Mouse (Mus musculus) MEL (cell line): ENCODE results near the gene Pfkfb3.

ENCODE experiments used
- CHD1 ChIP-seq: IDR thresholded peaks from 2 replicates; pipeline ENCODE4 v1.6.1; 2012; ENCODE audit warnings: low read depth, mild to moderate bottlenecking, inconsistent platforms, low read length, improper control_type of control experiment
- CTCF ChIP-seq, 3 experiments: IDR thresholded peaks in 2 of 3; conservative IDR thresholded peaks in 1 of 3; 2 replicates each; pipeline ENCODE4 v1.5.1; 2011 to 2012; ENCODE audit warnings: low read length in 3 of 3, low read depth in 2 of 3, mild to moderate bottlenecking in 2 of 3, improper control_type of control experiment in 1 of 3, inconsistent platforms in 1 of 3, mixed read lengths in 1 of 3, moderate library complexity in 1 of 3; ENCODE audit not compliant: control insufficient read depth in 1 of 3, insufficient read depth in 1 of 3, poor library complexity in 1 of 3, severe bottlenecking in 1 of 3
- E2F4 ChIP-seq: IDR thresholded peaks from 2 replicates; pipeline ENCODE4 v1.6.1; 2011; ENCODE audit warnings: low read depth, low read length, improper control_type of control experiment, borderline replicate concordance
- HCFC1 ChIP-seq: IDR thresholded peaks from 2 replicates; pipeline ENCODE4 v1.6.1; 2012; ENCODE audit warnings: low read depth, mild to moderate bottlenecking, inconsistent platforms, low read length, improper control_type of control experiment, moderate library complexity
- MAFK ChIP-seq: IDR thresholded peaks from 2 replicates; pipeline ENCODE4 v1.6.1; 2011; ENCODE audit warnings: low read depth, mild to moderate bottlenecking, low read length, improper control_type of control experiment, borderline replicate concordance
- MYC ChIP-seq: IDR thresholded peaks from 2 replicates; pipeline ENCODE4 v1.6.1; 2011; ENCODE audit warnings: low read depth, mild to moderate bottlenecking, low read length, improper control_type of control experiment, moderate library complexity
- SIN3A ChIP-seq: IDR thresholded peaks from 2 replicates; pipeline ENCODE4 v1.6.1; 2012; ENCODE audit warnings: low read length, improper control_type of control experiment, inconsistent platforms
- SMC3 ChIP-seq: IDR thresholded peaks from 2 replicates; pipeline ENCODE4 v1.6.1; 2011; ENCODE audit warnings: low read depth, low read length, improper control_type of control experiment
- UBTF ChIP-seq: IDR thresholded peaks from 2 replicates; pipeline ENCODE4 v1.6.1; 2012; ENCODE audit warnings: low read depth, mild to moderate bottlenecking, inconsistent platforms, low read length, improper control_type of control experiment, moderate library complexity, borderline replicate concordance; ENCODE audit not compliant: insufficient read depth
- USF2 ChIP-seq, 2 experiments: IDR thresholded peaks; 2 replicates each; pipeline ENCODE4 v1.6.1; 2011 to 2012; ENCODE audit warnings: improper control_type of control experiment in 2 of 2, low read length in 2 of 2, borderline replicate concordance in 1 of 2, inconsistent platforms in 1 of 2, low read depth in 1 of 2, mild to moderate bottlenecking in 1 of 2; ENCODE audit not compliant: insufficient read depth in 1 of 2

DNA sequence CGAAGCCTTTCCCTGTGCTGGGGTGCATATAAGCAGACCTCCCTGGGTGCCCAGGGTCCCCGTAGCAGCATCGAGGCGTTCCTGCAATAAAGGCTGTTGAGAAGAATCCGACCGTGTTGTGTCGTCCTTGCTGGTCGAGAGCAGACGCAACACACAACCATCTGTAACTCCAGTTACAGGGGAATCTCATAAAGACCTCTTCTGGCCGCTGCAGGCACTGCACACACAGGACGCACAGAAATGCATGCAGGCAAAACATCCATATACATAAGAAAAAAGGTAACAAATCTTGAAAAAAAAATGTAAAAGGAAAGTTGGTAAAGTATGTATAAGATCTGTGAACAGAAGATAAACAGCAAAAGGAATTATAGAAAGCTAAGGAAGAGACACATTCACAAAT, 117.5 kb downstream of the Pfkfb3 start:
- no peak for TF ChIP-seq E2F4
- TF ChIP-seq USF2 (IDR thresholded peaks at IDR 0.05; ENCODE audit: borderline replicate concordance in 1 of 2, insufficient read depth in 1 of 2, low read depth in 1 of 2, low read length in 2 of 2) = no peak
- no peak for TF ChIP-seq MYC
- no peak for TF ChIP-seq UBTF
- TF ChIP-seq CTCF (IDR thresholded peaks at IDR 0.05 in 2 of 3, conservative IDR thresholded peaks at IDR 0.05 in 1 of 3; ENCODE audit: control insufficient read depth in 1 of 3, insufficient read depth in 1 of 3, low read depth in 2 of 3, low read length in 3 of 3, poor library complexity in 1 of 3, severe bottlenecking in 1 of 3) = peak in 2 of 3 experiments; percentile 9 to 10; a peak in 1 of 6 replicates
- TF ChIP-seq HCFC1 = no peak
- TF ChIP-seq MAFK = no peak
- no peak for TF ChIP-seq SIN3A
- TF ChIP-seq CHD1 = no peak
- peak; percentile 16; the same call in 1 of the 2 replicates for TF ChIP-seq SMC3
